Mouse (Mus musculus) thymus, adult 2 months (tissue): ENCODE data around the gene Klrb1c.
"Not testable (repeated sequence)": the region's sequence is repeated elsewhere in the genome, so short reads cannot be mapped to it uniquely, and the experiment has no call there.

Source experiments
- CTCF ChIP-seq: fragments of 200-500 bp; IDR thresholded peaks from 2 replicates; pipeline ENCODE4 v1.5.1; 2012; ENCODE audit warnings: mild to moderate bottlenecking, control low read depth, low read length, moderate library complexity, borderline replicate concordance; ENCODE audit not compliant: control insufficient read depth, poor library complexity, insufficient read depth; ENCODE audit errors: extremely low read depth
- POLR2A ChIP-seq: fragments of 200-500 bp; IDR thresholded peaks from 2 replicates; pipeline ENCODE4 v1.6.1; 2012; ENCODE audit warnings: mild to moderate bottlenecking, low read length, control low read depth, moderate library complexity; ENCODE audit not compliant: control insufficient read depth, poor library complexity, insufficient read depth; ENCODE audit errors: extremely low read depth

GRCm38 (mm10) chr6:128786396-128786795 is 2.6 kb downstream of the Klrb1c start:
- TF ChIP-seq CTCF, POLR2A: not testable (repeated sequence)
